Mouse (Mus musculus): ENCODE measurements around the gene Rae1.

Gene Rae1

GRCm38 (mm10) chr2:172999630-173000284 lies at the start of gene Rae1:
Rae1 (plus strand) TSS chr2:173000117.
- DNase-seq: peak; percentile 99

DNA sequence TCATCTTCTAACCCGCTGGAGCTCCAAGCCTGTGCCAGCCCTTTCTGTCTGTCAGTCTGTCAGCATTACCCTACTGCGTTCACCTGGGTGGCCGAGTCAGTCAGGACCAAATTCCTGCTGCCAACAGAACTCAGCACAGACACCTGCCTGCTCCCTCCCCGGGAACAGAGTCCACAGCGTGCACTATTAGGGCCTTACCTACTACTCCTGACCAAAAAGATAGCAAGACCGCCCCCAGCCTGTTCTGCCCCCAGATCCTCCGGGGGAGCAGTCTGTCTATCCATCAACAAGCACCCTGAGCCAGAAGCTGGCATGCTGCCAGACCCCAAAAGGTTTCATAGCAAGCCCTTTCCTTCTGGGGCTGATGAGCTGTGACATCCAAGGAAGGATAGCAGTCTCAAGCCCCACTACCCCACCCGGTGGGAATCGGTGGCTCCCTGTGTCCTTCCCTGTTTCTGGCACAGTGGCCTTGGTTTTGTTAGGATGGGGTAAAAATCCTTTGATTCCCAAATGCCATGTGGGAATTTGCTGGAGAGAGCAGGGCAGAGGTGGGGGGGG lies 49.7 kb upstream of the Rae1 start:
- DNase-seq: no peak

DNA sequence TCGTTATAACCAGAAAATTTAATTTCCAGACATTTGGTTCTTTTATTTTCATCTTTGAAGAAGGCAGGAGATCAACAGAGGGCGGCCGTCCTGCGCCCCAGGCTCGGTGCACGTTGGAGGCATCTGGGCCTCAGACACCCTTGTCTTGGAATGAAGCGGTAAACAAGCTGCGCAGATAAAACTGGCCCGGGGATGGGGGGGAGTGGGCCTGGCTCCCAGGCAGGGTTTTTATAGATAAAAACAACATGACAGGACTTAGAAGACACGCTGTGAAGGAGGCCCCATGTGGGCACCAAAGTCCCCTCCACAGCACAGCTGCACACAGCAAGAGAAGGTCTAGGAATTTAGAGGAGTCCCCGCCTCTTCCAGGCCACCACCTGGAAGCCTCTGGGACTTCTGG lies 49.2 kb upstream of the Rae1 start:
- no peak for DNase-seq

- DNase-seq: no peak
Measured at GRCm38 (mm10) chr2:172951976-172952375, 47.9 kb upstream of the Rae1 start.

DNA sequence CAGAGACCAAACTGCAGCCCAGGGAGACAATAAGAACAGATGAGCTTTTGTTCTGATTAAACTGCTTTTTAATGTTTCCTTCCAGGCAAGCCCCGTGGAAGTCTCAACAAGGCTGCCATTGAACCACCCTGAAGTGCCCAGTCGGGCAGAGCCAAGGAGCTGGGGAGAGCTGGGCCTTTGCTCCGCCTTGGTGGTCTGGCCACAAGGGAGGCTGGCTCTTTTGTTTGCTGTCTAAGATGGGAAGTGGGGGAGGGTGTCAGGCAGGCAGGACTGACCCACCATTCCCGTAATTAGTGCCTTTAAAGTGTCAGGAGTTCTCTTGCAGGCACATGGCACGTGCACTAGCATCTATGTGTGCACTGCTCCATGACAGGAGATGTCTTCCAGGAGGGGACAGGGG lies 41.3 kb upstream of the Rae1 start:
- DNase-seq: no peak

DNA sequence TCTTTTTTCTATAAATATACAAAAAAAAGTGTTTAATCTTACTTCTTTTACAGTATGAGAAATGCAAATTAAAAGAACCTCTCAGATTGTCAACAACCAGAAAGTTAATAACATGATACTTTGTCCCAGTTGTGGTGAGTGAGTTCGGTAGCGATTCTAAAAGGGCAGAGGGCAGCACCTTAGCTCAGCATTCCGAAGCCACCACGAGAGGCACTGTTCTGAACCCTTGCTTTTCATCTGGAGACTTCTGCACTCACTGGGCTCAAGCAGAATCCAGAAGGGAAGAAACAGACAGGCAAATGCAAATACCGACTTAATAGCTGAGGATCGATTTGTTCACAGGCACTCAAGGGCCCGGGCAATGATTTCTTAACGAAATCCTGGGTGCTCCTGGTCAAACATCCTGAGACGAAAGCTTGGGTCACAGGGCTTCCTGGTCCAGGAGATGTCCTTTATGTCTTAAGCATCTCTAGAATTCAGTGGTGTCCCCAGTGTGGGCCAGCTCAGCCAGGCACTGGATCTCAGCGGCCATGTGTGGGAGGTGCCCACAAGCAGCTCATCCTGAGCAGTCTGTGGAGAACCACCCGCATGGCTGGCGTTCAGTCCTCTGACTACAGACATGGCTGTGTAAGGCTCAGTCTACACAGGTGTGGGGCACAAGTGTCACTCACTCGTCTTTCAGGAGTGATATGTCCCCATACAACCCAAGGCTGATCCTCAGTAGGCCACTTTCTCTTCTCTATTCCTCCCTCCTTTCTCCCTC lies 40.7 kb upstream of the Rae1 start:
- DNase-seq: no peak

DNA sequence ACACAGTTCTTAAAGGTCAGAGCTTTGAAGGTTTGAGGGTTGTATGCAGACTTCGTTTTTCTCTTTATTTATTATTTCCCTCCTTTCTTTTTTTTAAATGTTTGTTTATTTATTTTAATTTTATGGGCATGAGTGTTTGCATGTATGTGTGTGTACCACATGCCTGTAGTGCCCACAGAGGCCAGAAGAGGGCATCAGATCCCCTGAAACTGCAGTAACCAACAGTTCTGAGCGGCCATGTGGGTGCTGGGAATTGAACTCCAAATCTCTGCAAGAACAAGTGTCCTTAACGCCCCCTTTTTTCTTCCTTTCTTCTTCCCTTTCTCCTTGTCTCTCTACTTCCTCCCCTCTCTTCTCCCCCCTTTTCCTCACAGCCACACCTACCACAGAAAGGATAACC lies 39.6 kb upstream of the Rae1 start:
- DNase-seq: no peak

GRCm38 (mm10) chr2:172961211-172961610 lies 38.7 kb upstream of the Rae1 start:
- no peak for DNase-seq

GRCm38 (mm10) chr2:172965249-172965648 lies 34.7 kb upstream of the Rae1 start:
- no peak for DNase-seq

- DNase-seq: no peak
Measured at GRCm38 (mm10) chr2:172966480-172966879, 33.4 kb upstream of the Rae1 start.

DNA sequence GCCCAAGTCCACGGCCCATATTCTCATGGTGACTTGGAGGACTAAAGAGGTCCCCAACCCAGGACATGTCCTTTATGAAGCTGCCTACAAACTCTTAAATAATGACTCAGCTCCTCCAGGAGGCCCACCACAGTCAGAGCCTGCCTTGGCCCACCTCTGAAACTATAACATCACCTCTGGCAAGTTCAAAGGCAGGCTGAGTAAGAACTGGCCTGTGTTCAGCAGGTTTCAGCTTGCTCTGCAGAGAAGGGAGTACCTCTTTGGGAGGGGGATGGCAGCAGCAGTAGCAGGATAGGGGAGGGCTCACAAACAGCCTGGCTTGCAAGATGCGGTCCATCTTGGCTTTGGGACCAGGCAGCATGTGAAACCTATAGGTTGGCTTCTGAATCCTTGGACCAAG lies 28.1 kb upstream of the Rae1 start:
- DNase-seq: no peak

DNA sequence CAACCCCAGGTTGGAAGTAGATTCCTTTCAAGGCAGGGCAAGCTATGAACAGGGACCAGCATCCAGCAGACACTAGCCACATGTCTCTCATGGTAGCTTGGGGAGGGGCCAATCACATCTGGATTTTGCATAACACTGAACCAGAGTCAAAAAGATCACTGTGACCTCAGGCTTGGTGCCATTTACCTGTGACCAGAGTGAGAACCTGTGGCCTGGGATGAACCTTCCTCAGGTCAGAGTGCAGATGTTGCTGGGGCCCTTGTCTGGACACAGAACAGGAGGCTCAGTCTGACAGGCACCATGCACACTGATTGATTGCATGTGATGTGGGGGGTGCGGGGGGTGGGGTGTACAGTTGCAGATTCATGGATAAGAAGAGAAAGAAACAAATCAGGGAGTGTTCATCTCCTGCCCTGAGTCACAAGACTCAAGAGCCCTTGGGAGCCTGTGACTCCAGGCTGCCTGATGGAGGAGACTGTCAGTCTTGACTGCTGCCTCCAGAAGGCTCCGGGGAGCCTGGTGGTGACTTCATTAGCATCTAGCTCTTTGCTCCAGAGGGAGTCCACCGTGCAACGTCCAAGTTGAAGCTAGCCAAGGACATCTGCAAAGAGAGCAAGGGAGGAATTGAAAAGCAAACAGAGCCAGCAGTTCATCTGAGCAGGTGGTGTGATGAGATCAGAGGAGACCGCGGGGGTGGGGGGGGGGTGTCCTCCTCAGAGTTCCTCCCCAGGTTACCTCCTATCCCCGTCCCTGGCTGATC lies 25.9 kb upstream of the Rae1 start:
- DNase-seq: no peak

- DNase-seq: no peak
Measured at GRCm38 (mm10) chr2:172974701-172975100, 25.2 kb upstream of the Rae1 start.

GRCm38 (mm10) chr2:172975159-172975558 lies 24.8 kb upstream of the Rae1 start:
- no peak for DNase-seq

GRCm38 (mm10) chr2:172976661-172977238 lies 23.2 kb upstream of the Rae1 start:
- DNase-seq: no peak

DNA sequence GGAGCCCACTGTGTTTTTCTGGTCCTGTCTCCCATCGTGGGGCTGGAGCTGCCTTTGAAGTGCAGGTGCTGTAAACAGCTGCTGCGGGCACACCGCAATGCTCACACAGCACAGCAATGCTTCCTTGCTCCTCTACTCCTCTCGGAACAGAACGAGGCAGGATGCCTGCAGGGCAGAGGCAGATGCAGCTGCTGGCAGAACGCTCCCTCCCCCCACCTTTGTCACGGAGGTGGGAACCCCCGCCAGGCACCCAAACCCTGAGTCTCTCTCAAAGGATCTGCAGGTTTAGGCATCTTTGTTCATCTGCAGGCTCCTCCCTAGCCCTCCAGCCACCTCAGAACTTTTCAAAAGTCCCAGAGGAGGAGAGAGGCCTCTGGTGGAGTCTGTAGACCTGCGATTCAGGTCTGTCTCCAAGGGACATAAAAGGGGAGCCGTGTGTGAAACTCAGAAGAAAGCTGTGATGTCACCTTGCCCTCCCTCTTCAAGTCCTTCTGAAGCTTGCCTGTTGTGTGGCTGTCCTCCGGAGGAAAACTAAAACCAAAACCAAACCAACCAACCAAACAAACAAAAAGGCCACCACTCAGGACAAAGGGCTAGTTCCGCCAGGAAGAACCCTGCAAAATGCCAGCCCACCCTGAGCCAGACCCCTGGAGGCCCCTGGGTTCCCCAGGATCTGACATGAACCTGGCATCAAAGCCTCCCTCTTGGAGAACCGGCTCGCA lies 22.3 kb upstream of the Rae1 start, which contains the start of gene Spo11:
Spo11 (plus strand) TSS at position 292 of the 722 bp plus-strand sequence.
- no peak for DNase-seq

GRCm38 (mm10) chr2:172978131-172978633 lies 21.7 kb upstream of the Rae1 start:
- DNase-seq: no peak

DNA sequence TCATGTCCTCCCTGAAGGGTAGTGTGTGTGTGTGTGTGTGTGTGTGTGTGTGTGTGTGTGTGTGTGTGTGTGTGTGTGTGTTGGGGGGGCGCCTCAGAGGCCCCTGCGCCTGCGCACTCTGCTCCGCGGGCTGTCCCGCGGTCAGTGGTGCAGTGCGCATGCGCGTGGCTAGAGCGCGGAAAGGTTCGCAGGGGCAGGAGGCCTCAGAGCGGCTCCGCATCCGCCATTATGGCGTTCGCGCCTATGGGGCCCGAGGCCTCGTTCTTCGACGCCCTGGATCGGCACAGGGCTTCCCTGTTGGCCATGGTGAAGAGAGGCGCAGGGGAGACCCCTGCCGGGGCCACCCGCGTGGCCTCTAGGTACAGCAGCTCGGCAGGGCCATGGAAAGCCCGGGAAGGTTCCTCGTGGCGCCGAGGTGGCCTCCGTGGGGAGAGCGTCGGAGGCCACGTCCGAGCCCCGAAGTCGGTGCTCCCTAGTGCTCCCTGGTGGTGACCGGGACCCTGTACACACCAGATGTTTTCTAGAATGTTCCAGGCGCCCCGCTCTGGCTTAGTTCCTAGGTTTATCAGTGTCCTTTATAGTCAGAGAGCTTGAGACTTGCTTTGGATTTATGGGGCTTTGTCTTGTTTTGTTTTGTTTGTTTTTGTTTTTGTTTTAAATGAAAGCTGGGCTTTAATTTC lies 20.1 kb upstream of the Rae1 start:
- DNase-seq: no peak

DNA sequence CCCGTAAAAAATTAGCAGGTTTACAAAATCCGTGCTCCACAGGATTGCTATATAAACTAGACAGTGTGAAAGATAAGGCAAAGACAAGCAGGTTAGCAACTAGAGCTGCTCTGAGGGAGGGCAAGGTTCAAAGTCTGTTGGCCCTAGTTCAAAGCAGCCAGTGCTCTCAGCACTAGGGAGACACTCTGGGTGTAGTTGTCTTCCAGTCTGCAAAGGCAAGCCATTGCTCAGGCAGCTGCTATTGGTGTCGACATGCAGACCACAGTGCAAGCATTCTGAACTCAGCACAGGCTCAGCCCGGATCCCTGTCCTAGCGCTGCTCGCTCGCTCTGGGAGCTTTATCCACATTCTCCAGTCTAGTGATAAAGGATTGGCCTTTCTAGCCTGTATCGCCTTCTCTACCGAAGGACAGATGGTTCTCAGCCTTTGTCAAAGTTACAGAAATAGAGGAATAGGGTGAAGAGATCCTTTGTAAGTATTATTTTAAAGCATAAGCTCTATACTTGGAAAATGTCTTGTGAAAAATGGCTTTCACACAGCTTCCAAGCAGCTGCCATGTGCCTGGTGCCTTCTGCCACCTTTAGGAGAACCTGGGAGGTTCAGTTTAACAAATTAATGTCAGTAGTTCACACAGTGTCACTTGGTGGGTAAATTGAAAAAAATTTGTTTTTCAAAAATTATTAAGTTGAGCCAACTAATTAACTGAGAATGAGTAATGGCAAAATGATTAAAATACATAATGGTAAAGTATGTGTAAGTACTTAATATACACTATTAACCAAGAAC lies 16.9 kb upstream of the Rae1 start:
- DNase-seq: no peak

DNA sequence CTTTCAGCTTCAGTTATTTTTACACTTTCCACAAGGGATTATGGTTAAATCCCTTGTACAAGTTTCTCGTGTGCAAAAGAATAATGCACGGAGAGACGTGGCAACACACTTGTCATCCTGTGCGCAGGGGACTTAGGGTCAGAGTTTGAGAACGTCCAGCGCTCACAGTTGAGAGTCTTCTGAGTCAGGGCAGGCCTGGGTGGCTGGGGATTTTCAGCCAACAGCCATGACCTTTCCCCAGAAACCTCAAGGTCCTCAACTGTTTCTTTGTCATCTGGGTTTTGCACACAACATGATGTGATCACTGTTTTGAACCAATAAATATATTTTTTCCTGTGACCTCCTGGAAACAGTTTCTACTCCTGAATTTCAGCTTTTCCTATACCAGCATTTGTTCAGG lies 9.8 kb upstream of the Rae1 start:
- no peak for DNase-seq

DNA sequence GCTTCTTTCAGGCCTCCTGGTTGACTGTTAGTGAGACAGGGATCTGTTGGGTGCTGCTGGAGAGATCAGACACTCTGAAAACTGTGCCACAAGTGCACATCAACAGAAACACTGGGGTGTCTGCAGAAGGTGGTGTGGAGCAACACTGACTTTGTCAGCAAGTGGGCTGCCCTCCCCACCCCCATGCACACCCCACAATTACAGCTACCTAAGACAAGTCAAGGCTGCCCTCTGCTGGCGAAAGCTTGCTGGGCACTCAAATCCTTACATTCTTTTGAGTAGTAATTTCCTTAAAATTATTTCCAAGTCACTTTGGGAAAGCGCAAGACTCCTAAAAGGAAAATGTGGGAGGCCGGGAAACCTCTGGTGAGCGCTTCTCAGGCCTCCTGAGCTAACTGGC lies 3.7 kb upstream of the Rae1 start:
- peak; percentile 74 for DNase-seq
